Mouse (Mus musculus): Measurements from ENCODE around the gene Tgif1.
A peak's percentile ranks its signal among the peaks of the same experiment; 100 is the strongest.
"Not testable (repeated sequence)": the region's sequence is repeated elsewhere in the genome, so short reads cannot be mapped to it uniquely, and the experiment has no call there.

Gene Tgif1

GRCm38 (mm10) chr17:70843252-70843651 is 10.1 kb downstream of the Tgif1 start:
- DNase-seq (ENCODE audit: low read depth), result no peak

- DNase-seq (ENCODE audit: low read depth), result no peak
These were observed 14.8 kb downstream of the Tgif1 start for GRCm38 (mm10) chr17:70838533-70838932.

DNA sequence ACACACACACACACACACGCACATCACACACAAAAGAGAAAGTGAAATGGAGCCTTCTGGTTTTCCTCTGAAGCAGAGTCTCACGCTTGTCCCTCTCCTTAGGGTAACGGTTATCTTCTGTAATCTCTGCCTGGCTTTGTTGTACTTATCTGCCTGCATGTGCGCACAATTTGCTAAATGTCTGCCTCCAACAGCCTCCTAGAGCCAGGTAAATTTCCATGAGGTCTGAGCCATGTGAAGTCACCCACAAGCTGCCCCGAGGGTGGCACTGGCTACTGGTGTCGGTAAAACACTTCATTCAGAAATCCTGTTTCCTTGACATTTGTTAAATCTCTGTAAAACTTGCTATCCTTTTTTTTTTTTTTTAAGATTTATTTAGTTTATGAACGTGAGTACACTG is 15.3 kb downstream of the Tgif1 start:
- DNase-seq (ENCODE audit: low read depth), result no peak

GRCm38 (mm10) chr17:70837474-70837873 is 15.9 kb downstream of the Tgif1 start:
- DNase-seq (ENCODE audit: low read depth), result not testable (repeated sequence)

GRCm38 (mm10) chr17:70836820-70837219 is 16.5 kb downstream of the Tgif1 start:
- DNase-seq (ENCODE audit: low read depth), result peak; percentile 81

DNA sequence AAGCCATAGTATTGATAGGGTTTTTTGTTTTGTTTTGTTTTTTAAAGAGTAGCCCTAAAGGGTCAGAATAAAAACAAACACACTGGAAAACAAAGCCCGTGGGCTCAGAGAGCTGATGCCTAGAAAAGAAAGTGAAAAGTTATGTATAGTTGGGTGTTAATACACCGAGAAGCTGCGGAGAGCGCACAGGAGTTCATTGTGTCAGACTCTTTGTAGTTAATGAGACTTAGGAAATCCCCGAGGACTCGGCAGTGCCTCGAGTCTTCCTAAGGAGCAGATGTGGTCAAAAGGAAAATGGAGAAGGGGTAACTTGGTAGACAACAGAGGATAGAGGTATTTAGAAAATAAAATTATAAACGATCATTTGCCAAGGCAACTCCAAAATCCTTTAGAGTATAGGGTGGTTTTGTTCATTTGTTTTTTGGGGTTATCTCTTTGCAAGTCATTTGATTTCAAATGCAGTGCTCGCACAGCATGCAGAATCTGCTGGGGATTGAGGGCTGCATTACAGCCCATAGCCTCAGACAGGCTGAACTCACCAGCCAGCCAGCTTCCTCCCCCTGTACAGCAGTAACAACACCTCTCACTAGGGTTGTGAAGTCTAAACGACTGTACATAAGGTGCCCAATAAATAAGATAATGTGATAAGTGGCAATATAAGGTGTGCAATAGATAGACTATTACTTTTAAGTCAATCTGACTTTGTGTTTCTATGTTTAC is 18.1 kb downstream of the Tgif1 start:
- DNase-seq (ENCODE audit: low read depth), result no peak

DNA sequence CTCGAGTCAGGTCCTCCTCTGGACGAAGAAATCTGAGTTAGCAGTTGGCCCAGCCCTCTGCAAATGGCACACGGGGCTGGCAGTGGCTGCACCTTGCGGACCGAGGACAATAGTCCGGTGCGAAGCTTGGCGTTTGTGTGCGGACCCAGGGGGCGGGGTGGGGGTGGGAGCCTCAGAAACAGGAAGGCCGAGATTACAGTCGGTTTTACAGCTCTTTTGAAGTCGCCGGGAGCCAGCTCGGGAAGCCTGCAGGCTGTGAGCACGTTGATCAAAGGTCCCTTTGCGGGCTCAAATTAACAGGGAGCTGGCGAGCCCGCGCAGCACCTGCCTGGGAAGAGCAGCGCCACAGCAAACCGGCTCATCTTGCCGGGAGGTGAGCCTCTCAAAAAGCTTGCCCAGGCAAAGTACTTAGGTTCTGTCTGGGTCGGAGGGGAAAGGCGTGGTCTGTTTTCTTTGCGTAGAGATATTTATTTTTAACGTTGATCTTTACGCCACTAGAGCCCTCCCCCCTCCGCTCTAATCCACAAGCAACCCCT is 18.8 kb downstream of the Tgif1 start:
- DNase-seq (ENCODE audit: low read depth), result no peak

- DNase-seq (ENCODE audit: low read depth), result no peak
These were observed 20.8 kb downstream of the Tgif1 start for GRCm38 (mm10) chr17:70832544-70832943.

GRCm38 (mm10) chr17:70831591-70831990 is 21.8 kb downstream of the Tgif1 start:
- DNase-seq (ENCODE audit: low read depth), result no peak

- DNase-seq (ENCODE audit: low read depth), result no peak
These were observed 23.2 kb downstream of the Tgif1 start for GRCm38 (mm10) chr17:70829943-70830715.

- DNase-seq (ENCODE audit: low read depth), result no peak
These were observed 24.1 kb downstream of the Tgif1 start for GRCm38 (mm10) chr17:70829217-70829616.

DNA sequence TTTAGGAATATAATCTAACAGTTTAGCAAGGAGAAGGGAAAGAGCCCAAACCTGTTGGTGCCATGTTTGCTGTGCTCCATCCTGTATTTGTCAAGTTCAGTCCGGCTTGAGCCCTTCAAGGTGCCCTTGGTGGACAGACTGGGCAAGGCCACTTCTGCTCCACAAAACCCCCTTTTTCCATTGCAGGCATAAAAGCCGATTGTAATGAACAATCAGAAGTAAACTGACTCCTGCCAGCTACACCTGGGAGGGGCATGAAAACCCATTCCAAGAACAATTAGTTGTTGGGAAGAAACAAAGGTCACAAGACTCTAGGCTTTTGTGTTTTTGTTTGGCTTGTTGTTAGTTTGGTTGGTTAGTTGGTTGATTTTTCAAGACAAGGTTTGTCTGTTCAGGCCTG is 24.8 kb downstream of the Tgif1 start:
- no peak for DNase-seq (ENCODE audit: low read depth)

- no peak for DNase-seq (ENCODE audit: low read depth)
These were observed 25.2 kb downstream of the Tgif1 start for GRCm38 (mm10) chr17:70828180-70828528.

DNA sequence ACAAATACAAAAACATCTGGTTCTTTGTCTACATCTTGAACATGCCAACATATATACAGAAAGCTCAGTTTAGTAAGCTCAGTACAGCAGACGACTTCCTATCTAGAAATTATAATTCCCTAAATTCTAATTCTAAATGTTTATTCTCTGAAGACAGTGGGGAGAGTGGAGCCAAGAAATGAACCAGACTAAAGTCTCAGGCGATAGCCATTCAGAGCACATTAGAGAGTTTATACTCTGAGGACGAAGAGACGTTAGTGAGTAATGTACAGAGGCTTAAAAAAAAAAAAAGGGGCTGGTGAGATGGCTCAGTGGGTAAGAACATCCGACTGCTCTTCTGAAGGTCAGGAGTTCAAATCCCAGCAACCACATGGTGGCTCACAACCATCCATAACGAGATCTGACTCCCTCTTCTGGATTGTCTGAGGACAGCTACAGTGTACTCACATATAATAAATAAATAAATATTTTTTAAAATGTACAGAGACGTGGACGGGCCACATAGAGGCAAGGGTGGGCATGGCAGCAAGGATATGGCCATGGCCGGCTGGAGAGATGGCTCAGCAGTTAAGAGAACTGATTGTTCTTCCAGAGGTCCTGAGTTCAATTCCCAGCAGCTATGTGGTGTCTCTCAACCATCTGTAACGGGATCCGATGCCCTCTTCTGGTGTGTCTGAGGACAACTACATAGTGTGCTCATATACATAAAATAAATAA is 25.7 kb downstream of the Tgif1 start:
- DNase-seq (ENCODE audit: low read depth), result not testable (repeated sequence)

GRCm38 (mm10) chr17:70826227-70826626 is 27.1 kb downstream of the Tgif1 start:
- DNase-seq (ENCODE audit: low read depth), result no peak

DNA sequence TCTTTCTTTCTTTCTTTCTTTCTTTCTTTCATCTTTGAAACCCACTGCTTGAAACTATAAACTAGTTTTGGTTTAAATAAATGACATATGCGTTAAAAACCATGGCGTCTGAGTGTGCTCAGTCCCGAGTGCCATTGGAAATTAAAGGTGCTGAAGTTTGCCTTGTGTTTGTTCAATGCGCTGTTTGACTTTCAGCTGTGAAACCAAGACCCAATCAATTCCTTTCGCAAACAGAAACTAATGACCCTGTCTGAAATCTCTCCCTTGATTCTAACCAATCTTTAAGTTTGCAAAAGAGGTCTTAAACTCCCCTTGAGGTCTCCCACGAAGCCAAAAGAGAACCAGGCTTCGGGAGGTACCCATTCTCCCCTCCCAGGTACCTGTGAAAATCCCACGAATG is 30.3 kb downstream of the Tgif1 start:
- DNase-seq (ENCODE audit: low read depth), result no peak

DNA sequence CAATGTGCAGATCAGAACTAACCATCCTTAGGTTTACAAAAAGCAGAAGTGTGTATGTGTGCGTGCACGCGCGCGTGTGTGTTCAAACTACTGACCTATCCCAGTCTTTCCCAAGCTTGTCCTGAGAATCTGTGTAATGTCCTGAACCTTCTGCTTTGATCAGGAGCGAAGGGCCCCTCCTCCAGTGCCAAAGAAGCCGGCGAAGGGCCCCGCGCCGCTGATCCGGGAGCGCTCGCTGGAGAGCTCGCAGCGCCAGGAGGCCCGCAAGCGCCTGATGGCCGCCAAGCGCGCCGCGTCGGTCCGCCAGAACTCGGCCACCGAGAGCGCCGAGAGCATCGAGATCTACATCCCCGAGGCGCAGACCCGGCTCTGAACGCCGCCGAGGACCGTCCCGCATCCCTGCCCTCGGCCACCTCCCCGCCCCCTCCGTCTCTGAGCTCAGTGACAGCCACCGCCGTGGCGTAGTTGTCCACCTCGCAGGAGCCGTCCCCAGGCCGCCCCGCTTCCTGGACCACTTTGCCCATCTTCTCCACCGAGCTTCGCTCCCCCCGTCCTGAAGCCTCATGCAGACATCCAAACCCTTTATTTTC is 35.4 kb downstream of the Tgif1 start:
- DNase-seq (ENCODE audit: low read depth), result no peak

- no peak for DNase-seq (ENCODE audit: low read depth)
These were observed 38.3 kb downstream of the Tgif1 start for GRCm38 (mm10) chr17:70815001-70815400.

- no peak for DNase-seq (ENCODE audit: low read depth)
These were observed 42.6 kb downstream of the Tgif1 start for GRCm38 (mm10) chr17:70810795-70811194.

DNA sequence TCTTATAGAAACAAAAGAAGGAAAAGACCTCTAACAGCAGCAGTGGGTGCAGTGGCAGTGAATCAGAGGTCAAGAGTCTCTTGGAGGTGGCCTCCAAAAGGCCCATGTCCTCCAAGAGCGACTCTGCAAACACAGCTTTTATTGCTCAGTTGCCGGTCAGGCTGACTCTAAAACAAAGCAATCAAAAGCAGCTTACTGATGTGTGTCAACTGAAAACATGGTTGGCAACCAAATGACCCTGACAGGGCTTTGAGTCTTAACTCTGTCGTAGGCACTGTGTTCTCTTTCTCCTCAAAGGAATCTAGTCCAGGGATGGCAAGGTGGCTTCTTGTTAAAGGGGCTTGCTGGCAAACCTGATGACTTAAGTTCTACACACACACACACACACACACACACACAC is 43.6 kb downstream of the Tgif1 start:
- DNase-seq (ENCODE audit: low read depth), result no peak

- DNase-seq (ENCODE audit: low read depth), result no peak
These were observed 44.5 kb downstream of the Tgif1 start for GRCm38 (mm10) chr17:70808837-70809236.

DNA sequence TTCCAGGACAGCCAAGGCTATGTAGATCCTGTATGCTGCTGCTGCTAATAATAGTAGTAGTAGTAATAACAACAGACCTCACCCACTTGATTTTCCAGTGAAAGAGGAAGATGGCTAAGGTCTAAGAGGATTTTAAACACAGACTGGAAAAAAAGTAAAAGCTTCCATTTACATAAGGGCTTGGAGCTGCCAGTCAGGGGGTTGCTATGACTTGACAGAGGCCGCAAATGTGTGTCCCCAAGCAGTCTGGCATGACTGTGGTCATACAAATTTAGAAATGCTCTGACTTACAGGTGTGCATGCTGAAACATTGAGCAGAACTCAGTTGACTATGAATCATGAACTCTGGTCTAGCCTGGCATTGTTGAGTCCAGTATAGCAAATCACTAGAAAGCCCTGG is 45.5 kb downstream of the Tgif1 start:
- no peak for DNase-seq (ENCODE audit: low read depth)

Data from fibroblast of lung, adult 2 months (primary cell).